Mouse (Mus musculus) hindbrain, embryonic 15.5 days (tissue): ENCODE measurements at regions not wholly inside any gene's neighbourhood (a gene's known extent, or its start where the extent isn't known, plus 50 kb on each side); places are given as distances from the start of the nearest gene placed in this dataset.

ENCODE experiments used
- ATAC-seq: fragments of 200-750 bp; cut with Nextera tagmentation; 2 replicates; pipeline ENCODE4 v1.8.0; 2017; ENCODE audit warnings: low read depth, moderate number of reproducible peaks, moderate TSS enrichment; ENCODE audit not compliant: low FRiP score
- H3K27ac ChIP-seq: fragments of 300-500 bp; sonication (generic); replicated peaks from 2 replicates; pipeline ENCODE4 v1.5.1; 2015; ENCODE audit warnings: mild to moderate bottlenecking, inconsistent platforms
- H3K27me3 ChIP-seq: fragments of 300-500 bp; sonication (generic); 2 replicates; pipeline ENCODE4 v1.6.1; 2015; ENCODE audit warnings: control low read depth, inconsistent platforms
- H3K36me3 ChIP-seq: fragments of 300-500 bp; sonication (generic); 2 replicates; pipeline ENCODE4 v1.6.1; 2015; ENCODE audit warnings: control low read depth, inconsistent platforms
- H3K4me1 ChIP-seq: fragments of 300-500 bp; sonication (generic); replicated peaks from 2 replicates; pipeline ENCODE4 v1.6.1; 2015; ENCODE audit warnings: control low read depth, inconsistent platforms
- H3K4me2 ChIP-seq: fragments of 300-500 bp; sonication (generic); 2 replicates; pipeline ENCODE4 v1.6.1; 2015; ENCODE audit warnings: moderate library complexity, mild to moderate bottlenecking, inconsistent platforms
- H3K4me3 ChIP-seq: fragments of 300-500 bp; sonication (generic); 2 replicates; pipeline ENCODE4 v1.5.1; 2015; ENCODE audit warnings: mild to moderate bottlenecking, inconsistent platforms
- H3K9ac ChIP-seq: fragments of 300-500 bp; sonication (generic); 2 replicates; pipeline ENCODE4 v1.6.1; 2015; ENCODE audit warnings: inconsistent platforms
- H3K9me3 ChIP-seq: fragments of 300-500 bp; sonication (generic); 2 replicates; pipeline ENCODE4 v1.6.1; 2016; ENCODE audit warnings: control low read depth, inconsistent platforms
- WGBS: fragments of 180-500 bp; shearing (Covaris S2); methylation state at CpG from one replicate; pipeline ENCODE4 v1.1.7; 2015; 5-methylcytosine and 5-hydroxymethylcytosine counted together

GRCm38 (mm10) chr9:69899371-69899770, 89.9 kb upstream of the Bnip2 start:
- Histone ChIP-seq H3K4me3 (peak overlapping the region; percentile 7; the same call in 1 of the 2 replicates), H3K27me3 (no peaks in the 10 kb centered on the region), H3K9ac (no peak overlapping the region), H3K36me3 (no peaks in the 10 kb centered on the region), H3K27ac (no peak overlapping the region), H3K9me3 (no peaks in the 10 kb centered on the region), H3K4me1 (peaks cover 15% of the 10 kb centered on the region), H3K4me2 (peak overlapping the region; percentile 45)
- ATAC-seq: no peak
- 15% methylated on average over 11 of the region's 11 CpGs for WGBS

DNA sequence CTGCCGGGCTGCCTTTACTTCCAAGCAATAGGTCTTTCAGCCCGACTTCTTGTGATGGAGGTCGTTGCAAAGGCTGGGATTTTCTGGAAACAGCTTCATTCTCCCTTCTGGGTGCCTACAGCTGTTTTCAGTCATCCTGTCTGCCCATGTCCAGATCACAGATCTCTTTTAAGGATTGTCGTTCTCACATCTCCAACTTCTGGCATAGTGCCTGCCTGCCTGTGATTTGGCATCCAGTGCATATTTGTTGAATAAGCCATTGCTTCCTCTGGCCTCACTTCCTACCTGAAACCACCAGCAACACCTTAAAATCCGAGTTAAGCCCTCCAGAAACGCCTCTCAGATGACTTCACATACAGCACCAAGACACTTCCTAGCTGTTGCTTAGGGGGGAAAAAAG, 88.4 kb upstream of the Bnip2 start:
- Histone ChIP-seq H3K27me3 (no peaks in the 10 kb centered on the region), H3K9me3 (no peaks in the 10 kb centered on the region), H3K36me3 (no peaks in the 10 kb centered on the region), H3K4me3 (no peak overlapping the region), H3K27ac (no peak overlapping the region), H3K4me1 (peaks cover 15% of the 10 kb centered on the region), H3K9ac (no peak overlapping the region), H3K4me2 (no peak overlapping the region)
- ATAC-seq: no peak
- 61% methylated on average over 6 of the region's 6 CpGs for WGBS

DNA sequence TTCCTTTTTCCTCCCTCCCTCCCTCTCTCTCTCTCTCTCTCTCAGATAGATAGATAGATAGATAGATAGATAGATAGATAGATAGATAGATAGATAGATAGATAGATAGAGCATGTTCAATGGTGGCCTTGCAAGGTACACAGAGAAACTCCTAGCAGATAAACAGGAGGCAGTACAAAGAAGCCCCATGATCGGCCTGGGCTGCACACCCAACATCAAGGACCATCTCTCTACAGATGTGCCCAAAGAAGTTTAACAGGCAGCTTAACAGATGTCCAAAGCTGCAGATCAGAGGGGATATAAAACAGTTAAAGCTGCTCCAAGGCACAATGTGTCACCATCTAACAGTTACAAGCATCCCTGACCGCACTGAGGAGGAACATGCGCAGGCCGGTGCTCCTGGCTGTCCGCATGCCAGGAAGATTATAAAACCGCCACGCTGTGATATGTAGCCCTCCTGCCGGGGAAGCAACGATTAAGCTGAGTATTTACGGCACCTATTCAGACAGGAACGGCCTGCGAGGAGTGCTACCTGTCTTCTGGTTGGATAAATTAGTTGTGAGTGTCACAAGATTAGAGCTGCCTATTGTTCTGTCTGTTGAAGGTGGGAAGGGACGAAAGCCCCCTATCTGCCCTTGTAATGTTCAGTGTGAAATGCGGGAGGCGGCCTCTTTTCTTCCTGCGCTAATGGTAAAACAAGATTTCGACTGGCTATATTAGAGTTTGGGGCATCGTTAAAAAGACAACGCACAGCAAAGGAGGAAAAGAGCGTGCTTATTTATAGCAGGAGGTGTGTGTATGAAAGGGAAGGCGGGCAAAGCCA, 81.9 kb upstream of the Bnip2 start:
- no peaks in the 10 kb centered on the region for H3K9me3 ChIP-seq
- H3K4me2 ChIP-seq: peak overlapping the region; percentile 25
- H3K36me3 ChIP-seq: no peaks in the 10 kb centered on the region
- H3K9ac ChIP-seq: no peak overlapping the region
- H3K27me3 ChIP-seq: no peaks in the 10 kb centered on the region
- 35% methylated on average over 21 of the region's 21 CpGs for WGBS
- no peak overlapping the region for H3K27ac ChIP-seq
- H3K4me1 ChIP-seq: peaks cover 4% of the 10 kb centered on the region; the same call in 1 of the 2 replicates
- H3K4me3 ChIP-seq: no peak overlapping the region
- no peak for ATAC-seq

GRCm38 (mm10) chr9:69910621-69911020, 78.6 kb upstream of the Bnip2 start:
- no peak for ATAC-seq
- H3K27me3 ChIP-seq: no peaks in the 10 kb centered on the region
- no peak overlapping the region for H3K4me3 ChIP-seq
- H3K36me3 ChIP-seq: no peaks in the 10 kb centered on the region
- no peak overlapping the region for H3K27ac ChIP-seq
- no peak overlapping the region for H3K9ac ChIP-seq
- H3K9me3 ChIP-seq: no peaks in the 10 kb centered on the region
- peaks cover 4% of the 10 kb centered on the region; the same call in 1 of the 2 replicates for H3K4me1 ChIP-seq
- H3K4me2 ChIP-seq: no peak overlapping the region
- WGBS: 77% methylated on average over 4 of the region's 4 CpGs

GRCm38 (mm10) chr9:69928126-69928525, 61.1 kb upstream of the Bnip2 start:
- H3K4me3 ChIP-seq: no peak overlapping the region
- no peaks in the 10 kb centered on the region for H3K36me3 ChIP-seq
- H3K9ac ChIP-seq: no peak overlapping the region
- WGBS: 61% methylated on average over 2 of the region's 2 CpGs
- H3K4me2 ChIP-seq: no peak overlapping the region
- no peak for ATAC-seq
- no peaks in the 10 kb centered on the region for H3K27me3 ChIP-seq
- no peaks in the 10 kb centered on the region for H3K9me3 ChIP-seq
- no peaks in the 10 kb centered on the region for H3K4me1 ChIP-seq
- H3K27ac ChIP-seq: no peak overlapping the region

DNA sequence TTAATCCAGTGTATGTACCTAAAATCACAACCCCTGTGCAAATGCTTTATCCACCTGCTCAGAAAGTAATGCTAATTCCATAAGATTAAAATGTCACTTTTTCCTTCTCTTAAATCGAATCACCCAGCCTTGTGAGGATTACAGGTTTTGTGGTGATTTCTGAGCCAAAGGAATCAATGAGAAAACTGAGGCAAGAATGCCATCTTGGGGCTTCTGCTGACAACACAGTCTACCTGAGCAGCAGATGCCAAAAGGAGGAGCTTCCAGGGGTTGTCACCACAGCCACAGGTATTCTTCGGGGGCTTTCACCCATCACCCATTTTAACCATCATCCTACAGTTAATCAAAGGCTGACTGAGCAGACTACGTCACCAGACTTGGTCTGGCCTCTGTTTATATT, 51.4 kb upstream of the Bnip2 start:
- Histone ChIP-seq H3K36me3 (no peaks in the 10 kb centered on the region), H3K27me3 (no peaks in the 10 kb centered on the region), H3K4me2 (no peak overlapping the region), H3K4me1 (no peaks in the 10 kb centered on the region), H3K9ac (no peak overlapping the region), H3K4me3 (no peak overlapping the region), H3K27ac (no peak overlapping the region), H3K9me3 (no peaks in the 10 kb centered on the region)
- no peak for ATAC-seq
- 77% methylated on average over 3 of the region's 3 CpGs for WGBS
